Mouse (Mus musculus) hematopoietic stem cell, adult 5-6 weeks (primary cell): ENCODE measurements around the gene Zbtb26. TPM values are rescaled to one million over a fixed set of nuclear protein-coding genes. Genes with fewer than 3 reads are reported as not detected.

ENCODE experiments used
- ATAC-seq, 2 experiments: fragments of 125-278 bp in 1 of 2; replicated peaks in 1 of 2; 2 replicates each; pipeline ENCODE4 v1.8.0; 2016 to 2017; ENCODE audit warnings: inconsistent platforms in 2 of 2, mild to moderate bottlenecking in 2 of 2, moderate number of reproducible peaks in 2 of 2, low read depth in 1 of 2, moderate TSS enrichment in 1 of 2; ENCODE audit not compliant: low FRiP score in 2 of 2, poor library complexity in 2 of 2, severe bottlenecking in 2 of 2, insufficient read depth in 1 of 2, low TSS enrichment in 1 of 2
- total RNA-seq: library from RNA; stranded (forward); fragments of 172-1452, 232-1000 nt; gene quantifications from 2 replicates; pipeline ENCODE4 v1.2.3, GENCODE M21; 2017

The Zbtb26 gene
- total RNA-seq = 14.3 and 14.8 TPM in 2 replicates

GRCm38 (mm10) chr2:37442611-37443591 is at the start of gene Zbtb26, which contains the start of the genes Zbtb6 and Rabgap1:
Gene Zbtb26 (minus strand): TSS chr2:37443135.
Gene Zbtb6 (minus strand): TSS chr2:37443171.
Gene Rabgap1 (plus strand): TSS chr2:37443279.
- peak; percentile 100 for ATAC-seq

GRCm38 (mm10) chr2:37488956-37489355 is 46.0 kb upstream of the Zbtb26 start:
- no peak for ATAC-seq

DNA sequence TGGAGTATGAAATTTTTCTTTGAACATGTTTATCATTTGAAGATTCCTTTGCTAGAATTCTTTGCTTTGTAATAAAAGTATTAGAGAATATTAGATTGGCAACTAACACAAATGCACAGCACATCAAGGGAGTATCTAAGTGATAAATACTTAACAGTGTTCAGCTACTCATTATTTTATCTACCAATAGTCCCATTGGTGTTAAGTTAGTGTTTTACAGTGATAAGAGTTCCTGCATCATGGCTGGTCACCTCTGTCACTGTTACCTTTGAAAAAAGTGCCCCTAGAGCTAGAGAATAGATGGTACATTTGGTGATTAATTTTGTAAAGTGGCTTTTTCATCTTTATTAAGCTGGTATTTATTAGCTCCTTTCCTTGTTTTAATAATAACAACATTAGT is 43.5 kb upstream of the Zbtb26 start:
- no peak for ATAC-seq

DNA sequence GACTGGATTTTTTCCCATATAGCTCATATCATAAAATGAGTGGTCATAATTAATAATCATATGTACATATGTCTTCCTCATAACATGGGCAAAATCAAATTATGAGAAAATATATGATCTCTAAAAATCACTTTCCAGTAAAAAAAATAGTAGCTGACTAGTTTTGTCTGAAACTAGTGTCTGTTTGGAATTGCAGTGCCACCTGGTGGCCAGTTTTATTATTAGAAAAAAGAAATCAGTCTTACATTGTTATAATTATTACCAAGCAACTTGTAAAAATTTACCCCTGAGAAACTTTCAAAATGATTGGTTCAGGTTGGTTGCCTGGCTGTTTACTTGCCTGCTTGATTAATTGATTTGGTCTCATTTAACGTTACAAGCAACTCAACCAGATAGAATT is 42.4 kb upstream of the Zbtb26 start:
- ATAC-seq = no peak

- no peak for ATAC-seq
Measured at GRCm38 (mm10) chr2:37484165-37484564, 41.2 kb upstream of the Zbtb26 start.

- ATAC-seq = no peak
Measured at GRCm38 (mm10) chr2:37480039-37480438, 37.1 kb upstream of the Zbtb26 start.

- ATAC-seq = no peak
Measured at GRCm38 (mm10) chr2:37479559-37479958, 36.6 kb upstream of the Zbtb26 start.

- ATAC-seq = no peak
Measured at GRCm38 (mm10) chr2:37466266-37466665, 23.3 kb upstream of the Zbtb26 start.

DNA sequence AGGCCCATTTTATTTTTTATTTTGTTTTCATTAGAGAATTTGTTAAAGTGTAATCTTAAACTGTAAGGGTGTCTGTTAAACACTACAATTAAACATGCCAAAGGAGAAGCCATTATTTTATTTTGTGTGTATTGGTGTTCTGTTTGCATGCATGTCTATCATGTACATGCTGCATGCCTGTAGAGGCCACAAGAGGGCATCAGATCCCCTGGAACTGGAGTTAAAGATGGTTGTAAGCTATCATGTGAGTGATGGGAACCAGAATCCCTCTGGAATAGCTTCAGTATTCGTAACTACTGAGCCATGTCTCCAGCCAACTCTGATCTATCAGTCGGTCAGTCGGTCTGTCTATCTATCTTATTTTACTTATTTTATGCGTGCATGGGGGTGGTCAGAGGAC is 17.8 kb upstream of the Zbtb26 start:
- ATAC-seq = no peak

DNA sequence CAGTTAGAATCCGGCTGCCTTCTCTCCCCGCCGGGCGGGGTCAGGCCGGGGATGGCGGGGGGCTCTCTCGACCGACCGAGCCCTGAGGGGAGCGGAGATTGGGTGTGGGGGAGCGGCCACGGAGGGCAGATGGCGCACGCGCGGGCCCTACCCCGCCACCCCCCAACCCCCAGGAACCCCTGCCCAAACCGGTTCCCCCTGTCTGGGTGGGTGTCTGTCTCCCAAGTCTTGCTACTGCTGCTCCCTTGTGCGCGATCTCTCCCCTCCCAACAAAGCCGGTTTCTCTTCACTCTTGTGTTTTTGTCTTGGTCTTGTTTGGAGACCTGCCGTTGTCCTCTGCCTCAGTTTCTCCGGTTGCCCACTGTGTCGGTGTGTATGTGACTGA is 9.4 kb upstream of the Zbtb26 start:
- no peak; a peak in 1 of 4 replicates for ATAC-seq

DNA sequence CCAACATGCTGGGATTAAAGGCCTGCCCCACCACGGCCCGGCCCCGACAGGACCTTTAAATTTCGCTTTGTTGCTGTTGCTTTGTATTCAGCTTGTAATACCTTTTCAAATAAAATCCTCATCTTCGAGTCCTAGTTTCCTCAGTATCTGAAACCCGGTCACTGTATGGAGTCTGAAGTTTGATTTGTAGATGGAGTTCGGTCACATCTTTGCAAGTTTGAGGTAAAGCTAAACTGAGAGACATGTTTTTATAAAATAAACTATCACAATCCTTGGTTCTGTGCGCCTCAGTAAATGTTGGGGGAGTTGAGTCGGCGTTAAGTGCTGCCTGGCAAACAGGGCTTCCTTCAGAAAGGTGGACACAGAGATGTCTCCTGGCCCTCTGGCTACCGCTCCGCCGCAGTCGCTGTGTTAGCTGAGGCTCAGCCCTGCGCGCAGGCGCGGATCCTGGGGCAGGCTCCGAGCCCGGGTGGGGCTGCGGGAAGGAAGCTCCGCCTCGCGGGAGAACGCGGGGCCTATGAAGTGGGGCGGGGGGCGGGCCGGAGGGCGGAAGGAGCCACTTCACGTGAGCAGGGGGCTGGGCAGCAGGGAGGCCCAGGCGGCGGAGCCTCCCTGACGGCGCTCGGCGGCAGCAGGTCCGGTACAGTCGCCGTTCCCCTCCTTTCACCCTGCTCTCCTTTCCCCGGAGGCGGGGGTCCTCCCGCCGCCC is 8.9 kb upstream of the Zbtb26 start:
- ATAC-seq = peak; percentile 98 to 99

GRCm38 (mm10) chr2:37431609-37432008 is 11.3 kb downstream of the Zbtb26 start:
- ATAC-seq = no peak

GRCm38 (mm10) chr2:37430593-37431464 is 12.1 kb downstream of the Zbtb26 start:
- ATAC-seq = peak; percentile 95 to 96

DNA sequence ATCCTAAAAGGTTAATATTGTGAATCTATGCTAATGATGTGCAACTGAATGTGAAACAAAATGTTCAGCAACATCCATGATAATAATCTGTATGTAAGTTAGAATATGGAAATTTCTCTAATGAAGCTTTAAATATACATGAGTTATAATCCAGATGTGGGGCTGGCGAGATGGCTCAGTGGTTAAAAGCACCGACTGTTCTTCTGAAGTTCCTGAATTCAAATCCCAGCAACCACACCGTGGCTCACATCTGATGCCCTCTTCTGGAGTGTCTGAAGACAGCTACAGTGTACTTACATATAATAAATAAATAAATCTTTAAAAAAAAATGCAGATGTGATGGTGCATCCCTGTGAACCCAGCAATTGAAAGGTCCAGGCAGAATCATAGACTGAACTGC is 19.3 kb downstream of the Zbtb26 start:
- no peak for ATAC-seq

DNA sequence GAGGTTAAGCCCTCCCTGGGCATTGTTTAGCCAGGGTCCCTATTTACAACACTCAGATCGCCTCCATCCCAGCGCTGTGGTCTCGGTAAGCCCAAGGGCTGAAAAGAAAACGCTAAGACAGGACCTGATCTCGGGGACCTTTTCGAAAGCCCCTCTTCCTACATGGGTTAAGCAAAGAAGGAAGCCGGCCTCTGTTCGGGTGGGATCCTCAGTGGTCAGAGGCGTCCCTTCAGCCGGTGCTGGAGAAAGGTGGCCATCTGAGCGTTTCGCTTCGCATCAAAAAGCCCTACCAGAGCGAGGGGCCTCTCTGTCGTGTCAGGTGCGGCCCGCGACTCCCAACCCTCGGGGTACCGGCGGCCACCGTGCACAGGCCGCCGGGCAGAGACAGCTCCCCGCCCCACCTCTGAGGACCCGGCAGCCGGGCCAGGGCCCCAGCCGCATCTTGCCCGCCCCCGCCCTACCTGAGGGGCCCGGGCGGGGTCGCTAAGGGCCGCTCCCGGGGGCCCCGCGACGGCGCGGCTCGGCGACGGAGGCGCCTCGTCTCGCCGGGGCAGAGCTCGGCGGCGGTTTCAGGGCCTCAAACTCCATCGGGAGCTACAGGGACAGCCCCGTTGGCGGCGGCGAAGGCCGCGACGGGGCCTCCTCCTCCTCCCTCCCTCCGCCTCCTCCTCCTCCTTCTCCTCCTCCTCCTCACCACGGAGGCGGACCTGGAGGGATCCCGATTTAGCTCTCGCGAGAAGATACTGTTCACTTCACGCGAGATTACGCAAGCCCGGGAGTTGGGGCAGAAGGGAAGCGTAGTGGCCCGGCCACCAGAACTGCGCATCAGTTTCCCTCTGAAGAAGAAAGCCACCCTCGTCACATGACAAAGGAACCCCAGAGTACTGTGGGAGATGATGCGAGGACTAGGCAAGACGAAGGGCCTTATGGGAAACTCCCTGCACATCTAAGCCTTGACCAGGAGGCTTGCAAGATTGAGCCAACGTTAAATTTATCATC is 20.3 kb downstream of the Zbtb26 start, which contains the start of gene Rc3h2:
Gene Rc3h2 (minus strand): TSS at position 598 of the 999 bp plus-strand sequence.
- ATAC-seq = peak; percentile 99

GRCm38 (mm10) chr2:37421903-37422302 is 21.0 kb downstream of the Zbtb26 start:
- ATAC-seq = no peak
